Mouse (Mus musculus): ENCODE data around the gene Aff1. TPM values are rescaled to one million over a fixed set of nuclear protein-coding genes. Genes with fewer than 3 reads are reported as not detected.

Gene Aff1
- polyA plus RNA-seq, 1 experiment from 2014 or later = 2.5 TPM

DNA sequence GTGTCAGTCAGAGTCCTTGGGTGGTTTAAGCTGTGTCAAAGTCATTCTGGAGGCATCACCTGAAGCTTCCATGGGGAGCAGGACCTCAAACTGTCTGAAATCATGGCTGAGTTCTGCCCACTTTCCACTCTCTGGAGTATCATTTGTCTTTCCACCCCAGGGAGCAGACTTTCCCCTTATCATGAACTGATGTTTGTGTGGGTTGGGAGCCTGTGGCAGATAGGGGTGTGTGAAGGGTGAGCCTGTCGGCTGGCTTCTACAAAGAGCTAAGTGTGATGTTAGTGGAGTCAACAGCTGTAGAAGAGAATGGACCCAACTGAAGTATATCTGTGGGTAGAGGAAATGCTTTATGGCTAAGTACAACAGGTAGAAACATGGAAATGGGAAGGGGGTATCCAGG lies 53.5 kb downstream of the Aff1 start:
- Histone ChIP-seq H3K9ac (no peak overlapping the region), H3K27ac (replicated peaks) (no peak overlapping the region), H3K4me1 (replicated peaks) (no peaks in the 10 kb centered on the region), H3K4me2 (no peak overlapping the region), H3K9me3 (no peaks in the 10 kb centered on the region), H3K4me3 (no peak overlapping the region), H3K27me3 (0 out of 2 replicates have a peak, but pooled peaks cover 3% of the 10 kb centered on the region), H3K36me3 (no peaks in the 10 kb centered on the region)
- ATAC-seq (ENCODE audit: low FRiP score, low read depth) = no peak
- 95% methylated on average over 1 of the region's 1 CpGs for WGBS

DNA sequence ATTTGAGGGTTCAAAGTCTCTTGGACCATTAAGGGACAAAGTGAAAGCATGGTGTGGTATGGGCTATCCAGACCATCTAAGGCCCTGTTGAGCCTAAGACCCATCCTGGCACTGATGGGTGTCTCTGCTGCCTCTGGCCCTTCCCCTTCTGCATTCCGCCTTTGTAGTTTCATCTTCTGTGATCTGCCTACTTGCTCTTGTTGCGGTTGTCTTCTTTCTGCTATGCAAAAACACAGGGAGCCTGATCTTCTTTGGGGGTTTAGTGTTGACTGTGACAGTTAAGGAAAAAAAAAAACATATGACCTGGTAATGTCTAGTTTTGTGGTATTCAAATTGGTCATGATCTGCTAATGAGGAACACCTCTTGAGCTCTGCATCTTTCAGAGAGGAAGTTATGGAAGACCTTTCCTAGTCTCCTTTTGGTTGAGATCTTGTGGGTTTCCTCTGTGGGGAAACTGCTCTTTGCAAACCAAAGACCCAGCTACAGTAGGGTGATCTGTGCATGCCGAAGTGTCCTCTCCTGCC lies 54.4 kb downstream of the Aff1 start:
- 0 out of 2 replicates have a peak, but pooled peaks cover 3% of the 10 kb centered on the region for H3K27me3 ChIP-seq
- 93% methylated on average over 3 of the region's 3 CpGs for WGBS
- no peaks in the 10 kb centered on the region for H3K9me3 ChIP-seq
- ATAC-seq (ENCODE audit: low FRiP score, low read depth) = no peak
- H3K9ac ChIP-seq = no peak overlapping the region
- no peaks in the 10 kb centered on the region for H3K4me1 ChIP-seq (replicated peaks)
- no peaks in the 10 kb centered on the region for H3K36me3 ChIP-seq
- no peak overlapping the region for H3K4me2 ChIP-seq
- H3K27ac ChIP-seq (replicated peaks) = no peak overlapping the region
- no peak overlapping the region for H3K4me3 ChIP-seq

GRCm38 (mm10) chr5:103747098-103747497 lies 54.9 kb downstream of the Aff1 start:
- 0 out of 2 replicates have a peak, but pooled peaks cover 3% of the 10 kb centered on the region for H3K27me3 ChIP-seq
- no peak for ATAC-seq (ENCODE audit: low FRiP score, low read depth)
- H3K27ac ChIP-seq (replicated peaks) = no peak overlapping the region
- WGBS = 90% methylated on average over 2 of the region's 2 CpGs
- no peak overlapping the region for H3K4me3 ChIP-seq
- no peak overlapping the region for H3K4me2 ChIP-seq
- no peak overlapping the region for H3K9ac ChIP-seq
- H3K36me3 ChIP-seq = no peaks in the 10 kb centered on the region
- no peaks in the 10 kb centered on the region for H3K4me1 ChIP-seq (replicated peaks)
- no peaks in the 10 kb centered on the region for H3K9me3 ChIP-seq

DNA sequence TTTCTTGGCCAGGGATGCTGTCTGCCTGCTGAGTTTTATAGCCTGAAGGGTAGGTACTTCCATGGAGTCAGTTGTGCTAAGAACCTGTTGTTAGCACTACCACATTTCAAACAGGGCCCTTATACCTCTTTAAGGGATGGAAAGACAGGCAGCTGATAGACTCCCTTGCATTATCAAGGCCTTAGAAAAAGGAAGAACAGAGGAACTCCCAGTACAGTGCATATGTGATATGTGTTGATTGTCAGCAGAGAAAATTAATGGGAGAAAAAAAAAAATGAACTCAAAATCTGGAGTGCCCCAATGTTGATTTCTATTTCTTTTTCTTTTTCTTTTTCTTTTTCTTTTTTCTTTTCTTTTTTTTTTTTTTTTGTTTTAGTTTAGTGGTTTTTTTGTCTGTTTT lies 56.2 kb downstream of the Aff1 start:
- Histone ChIP-seq H3K36me3 (no peaks in the 10 kb centered on the region), H3K9ac (no peak overlapping the region), H3K4me2 (no peak overlapping the region), H3K4me1 (replicated peaks) (peaks cover 6% of the 10 kb centered on the region), H3K27me3 (0 out of 2 replicates have a peak, but pooled peaks cover 5% of the 10 kb centered on the region), H3K4me3 (no peak overlapping the region), H3K27ac (replicated peaks) (no peak overlapping the region), H3K9me3 (no peaks in the 10 kb centered on the region)
- no peak for ATAC-seq (ENCODE audit: low FRiP score, low read depth)

GRCm38 (mm10) chr5:103749465-103750285 lies 57.5 kb downstream of the Aff1 start:
- Histone ChIP-seq H3K9me3 (no peaks in the 10 kb centered on the region), H3K4me1 (replicated peaks) (peaks cover 11% of the 10 kb centered on the region), H3K36me3 (no peaks in the 10 kb centered on the region), H3K27me3 (0 out of 2 replicates have a peak, but pooled peaks cover 5% of the 10 kb centered on the region), H3K9ac (no peak overlapping the region), H3K4me2 (no peak overlapping the region), H3K27ac (replicated peaks) (no peak overlapping the region), H3K4me3 (no peak overlapping the region)
- 52% methylated on average over 7 of the region's 7 CpGs for whole genome bisulfite sequencing
- ATAC-seq (ENCODE audit: low FRiP score, low read depth) = no peak

DNA sequence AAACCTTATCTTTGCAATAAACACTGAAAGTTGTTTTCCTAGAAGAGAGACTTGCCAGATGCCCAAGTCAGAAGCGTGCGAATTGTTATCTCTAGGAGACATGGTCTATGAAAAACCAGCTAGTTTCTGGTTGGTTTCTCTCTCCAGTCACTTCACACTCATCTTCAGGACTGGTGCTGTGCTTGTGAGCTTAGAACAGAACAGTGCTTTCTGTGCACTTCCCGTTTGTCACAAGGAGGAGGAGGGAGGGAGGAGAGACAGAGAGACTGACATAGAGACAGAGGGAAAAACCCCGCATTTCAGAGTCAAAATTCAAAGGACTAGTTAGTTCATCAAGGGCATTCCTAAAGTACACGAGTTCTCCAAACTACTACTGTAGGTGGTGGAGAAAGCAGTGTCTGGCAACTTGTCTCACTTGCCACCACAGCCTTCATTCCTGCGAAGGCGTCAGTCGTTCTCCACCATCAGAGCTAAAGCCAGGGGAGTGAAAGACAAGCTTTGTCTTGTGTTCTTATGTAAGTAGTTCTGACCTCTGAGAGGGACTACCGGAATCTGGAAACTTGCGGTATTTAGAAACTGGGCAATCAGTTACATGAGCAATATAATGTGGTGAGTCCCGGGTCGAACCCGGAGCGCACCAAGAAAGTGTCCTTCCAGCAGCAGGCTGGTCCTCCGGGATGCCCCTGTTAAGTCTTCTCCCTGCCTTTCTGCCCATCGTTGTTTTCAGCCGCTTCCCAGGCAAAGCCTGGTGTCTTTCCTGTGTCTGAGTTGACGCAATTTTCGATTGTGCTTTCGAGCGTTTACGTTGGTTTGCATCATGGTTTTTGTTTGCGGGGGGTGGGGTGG lies 60.7 kb downstream of the Aff1 start:
- H3K4me2 ChIP-seq = peak overlapping the region; percentile 66
- H3K36me3 ChIP-seq = no peaks in the 10 kb centered on the region
- 4% methylated on average over 23 of the region's 23 CpGs for WGBS
- H3K27me3 ChIP-seq = peaks cover 7% of the 10 kb centered on the region; the same call in 1 of the 2 replicates
- no peaks in the 10 kb centered on the region for H3K9me3 ChIP-seq
- peaks cover 13% of the 10 kb centered on the region for H3K4me1 ChIP-seq (replicated peaks)
- no peak for ATAC-seq (ENCODE audit: low FRiP score, low read depth)
- H3K4me3 ChIP-seq = peak overlapping the region; percentile 73
- peak overlapping the region; percentile 89 for H3K27ac ChIP-seq (replicated peaks)
- peak overlapping the region; percentile 66 for H3K9ac ChIP-seq

DNA sequence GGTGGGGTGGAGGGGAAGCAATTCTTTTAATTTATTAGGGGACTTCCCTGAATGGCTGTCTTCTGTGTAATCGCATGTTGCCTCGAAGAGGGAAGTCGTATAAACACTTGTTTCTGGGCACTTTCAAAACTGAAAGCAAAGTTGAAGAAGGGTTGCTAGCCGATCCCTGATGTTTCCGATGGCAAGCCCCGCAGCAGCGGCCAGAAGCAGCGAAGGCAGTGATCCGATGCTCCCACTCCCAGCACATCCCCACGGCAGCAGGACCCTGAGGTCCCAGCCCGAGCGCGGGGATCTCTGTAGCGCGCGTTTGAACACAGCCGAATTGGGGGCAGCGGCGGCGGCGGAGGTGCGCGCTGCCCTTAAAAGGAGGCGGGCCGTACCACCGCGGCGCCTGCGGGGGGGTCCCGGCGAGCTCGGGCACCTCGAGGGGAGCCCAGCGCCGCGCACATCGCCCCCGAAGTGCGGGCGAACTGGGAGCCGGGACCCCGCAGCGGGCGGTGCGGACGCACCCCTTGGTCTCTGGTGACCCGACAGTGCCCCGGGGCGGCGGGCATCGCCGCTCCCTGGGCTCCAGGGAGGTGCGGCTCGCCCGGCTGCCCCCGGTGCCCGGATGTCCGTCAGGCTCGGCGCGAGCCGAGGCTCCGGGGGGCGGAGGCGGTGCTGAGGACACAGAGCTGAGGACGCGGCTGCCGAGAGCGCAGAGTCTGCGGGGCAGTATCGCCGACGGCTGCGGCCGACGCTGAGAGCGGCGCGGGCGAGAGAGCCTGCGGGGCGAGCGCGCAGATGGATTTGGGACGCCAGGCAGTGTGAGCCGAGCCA lies 61.5 kb downstream of the Aff1 start:
- H3K9me3 ChIP-seq = no peaks in the 10 kb centered on the region
- H3K27ac ChIP-seq (replicated peaks) = peak overlapping the region; percentile 89
- peak overlapping the region; percentile 66 for H3K9ac ChIP-seq
- no peaks in the 10 kb centered on the region for H3K36me3 ChIP-seq
- H3K27me3 ChIP-seq = peaks cover 7% of the 10 kb centered on the region; the same call in 1 of the 2 replicates
- ATAC-seq (ENCODE audit: low FRiP score, low read depth) = peak; percentile 95
- H3K4me2 ChIP-seq = peak overlapping the region; percentile 66
- WGBS = under 1% methylated on average over 81 of the region's 86 CpGs
- H3K4me1 ChIP-seq (replicated peaks) = peaks cover 13% of the 10 kb centered on the region
- H3K4me3 ChIP-seq = peak overlapping the region; percentile 73

DNA sequence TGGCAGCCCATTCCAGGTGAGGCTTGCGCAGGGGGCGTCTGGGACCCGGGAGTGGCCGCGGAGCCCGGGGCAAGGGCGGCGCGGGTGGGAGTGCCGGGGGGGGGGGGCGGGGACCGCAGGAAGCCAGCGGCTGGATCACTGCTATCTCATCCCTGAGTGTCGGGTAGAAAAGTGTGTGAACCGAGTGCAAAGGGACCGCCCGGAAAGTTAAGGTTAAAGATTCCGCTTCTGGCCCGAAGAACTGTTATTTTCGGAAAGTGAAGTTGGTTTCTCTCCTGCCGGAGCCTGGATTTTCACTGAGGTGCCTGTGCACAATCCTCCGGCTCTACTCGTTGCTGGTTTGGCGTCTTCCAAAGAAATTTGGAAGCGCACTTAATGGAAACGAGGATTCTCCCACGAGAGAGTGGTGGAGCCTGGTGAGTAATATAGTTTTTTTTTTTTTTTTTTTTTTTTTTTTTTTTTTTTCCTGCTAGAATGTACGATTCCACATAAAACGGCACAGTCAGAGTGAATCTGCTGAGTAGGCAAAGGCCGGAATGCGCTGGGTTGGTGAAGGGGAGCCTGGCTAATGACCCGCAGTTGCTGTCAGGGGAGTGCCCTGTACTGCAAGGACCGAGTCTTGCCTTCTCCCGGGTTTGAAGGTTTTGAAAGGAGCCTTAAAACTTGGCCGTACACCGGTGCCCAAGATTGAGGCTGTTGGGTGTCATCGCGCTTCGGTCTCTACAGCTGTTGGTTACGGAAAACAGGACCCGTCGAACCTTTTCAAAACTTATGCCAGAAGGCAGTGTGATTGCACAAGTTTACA lies 62.4 kb downstream of the Aff1 start:
- ATAC-seq (ENCODE audit: low FRiP score, low read depth) = no peak; the same call in 1 of the 2 replicates
- 3% methylated on average over 39 of the region's 42 CpGs for WGBS
- H3K36me3 ChIP-seq = no peaks in the 10 kb centered on the region
- H3K27ac ChIP-seq (replicated peaks) = peak overlapping the region; percentile 89
- no peaks in the 10 kb centered on the region for H3K9me3 ChIP-seq
- peak overlapping the region; percentile 66 for H3K9ac ChIP-seq
- H3K4me3 ChIP-seq = peak overlapping the region; percentile 73
- peaks cover 7% of the 10 kb centered on the region; the same call in 1 of the 2 replicates for H3K27me3 ChIP-seq
- peak overlapping the region; percentile 66 for H3K4me2 ChIP-seq
- peaks cover 13% of the 10 kb centered on the region for H3K4me1 ChIP-seq (replicated peaks)

- Histone ChIP-seq H3K27ac (replicated peaks) (no peak overlapping the region), H3K9ac (no peak overlapping the region), H3K4me2 (peak overlapping the region; percentile 66), H3K9me3 (no peaks in the 10 kb centered on the region), H3K4me1 (replicated peaks) (peaks cover 16% of the 10 kb centered on the region), H3K4me3 (peak overlapping the region; percentile 73), H3K36me3 (no peaks in the 10 kb centered on the region), H3K27me3 (peaks cover 7% of the 10 kb centered on the region; the same call in 1 of the 2 replicates)
- no peak for ATAC-seq (ENCODE audit: low FRiP score, low read depth)
- WGBS = 50% methylated on average over 3 of the region's 3 CpGs
Observed at GRCm38 (mm10) chr5:103755135-103755487, 62.9 kb downstream of the Aff1 start.

DNA sequence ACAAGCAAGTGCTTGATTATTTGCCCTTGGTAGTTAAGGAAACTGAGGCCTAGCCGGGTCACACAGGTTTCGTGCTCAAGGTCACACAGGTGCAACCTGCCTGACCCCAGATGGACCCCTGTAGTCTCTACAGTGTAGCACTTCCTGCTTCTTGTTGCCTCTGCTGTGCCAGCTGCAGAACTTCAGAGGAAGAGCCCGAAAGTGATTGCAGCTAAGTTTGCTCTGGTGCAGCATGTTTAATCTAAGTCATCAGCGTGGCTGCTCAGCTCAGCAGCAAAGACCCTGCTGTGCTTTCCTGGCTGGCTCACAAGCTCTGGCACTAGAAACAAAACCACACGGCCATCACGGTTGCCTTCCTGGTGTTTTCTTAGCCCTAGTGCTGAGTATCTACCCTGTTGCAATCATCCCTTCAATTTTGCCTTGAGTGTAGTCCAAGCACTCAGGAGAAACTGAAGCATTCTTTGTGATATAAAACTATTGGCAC lies 64.1 kb downstream of the Aff1 start:
- WGBS = 49% methylated on average over 6 of the region's 6 CpGs
- Histone ChIP-seq H3K9ac (no peak overlapping the region), H3K4me1 (replicated peaks) (peaks cover 25% of the 10 kb centered on the region), H3K27me3 (peaks cover 7% of the 10 kb centered on the region; the same call in 1 of the 2 replicates), H3K9me3 (no peaks in the 10 kb centered on the region), H3K4me3 (no peak overlapping the region), H3K4me2 (no peak overlapping the region), H3K27ac (replicated peaks) (no peak overlapping the region), H3K36me3 (no peaks in the 10 kb centered on the region)
- ATAC-seq (ENCODE audit: low FRiP score, low read depth) = no peak
